Mouse (Mus musculus): ENCODE measurements at regions not wholly inside any gene's neighbourhood (a gene's known extent, or its start where the extent isn't known, plus 50 kb on each side); places are given as distances from the start of the nearest gene placed in this dataset.

GRCm38 (mm10) chr14:58822938-58823337 lies 319.8 kb downstream of the 1700129C05Rik start:
- in situ Hi-C loops (cut with MboI, MseI): no loop called here

GRCm38 (mm10) chr14:58817961-58818504 lies 324.7 kb downstream of the 1700129C05Rik start:
- in situ Hi-C loops (cut with MboI, MseI): no loop called here

GRCm38 (mm10) chr14:58816540-58816876 lies 326.2 kb downstream of the 1700129C05Rik start:
- in situ Hi-C loops (cut with MboI, MseI): no loop called here

GRCm38 (mm10) chr14:58815616-58816539 lies 326.8 kb downstream of the 1700129C05Rik start:
- in situ Hi-C loops (cut with MboI, MseI): no loop called here

- in situ Hi-C loops (cut with MboI, MseI): no loop called here
Observed at GRCm38 (mm10) chr14:58812585-58812984, 330.1 kb downstream of the 1700129C05Rik start.

- in situ Hi-C loops (cut with MboI, MseI): no loop called here
Observed at GRCm38 (mm10) chr14:58801402-58801861, 341.3 kb downstream of the 1700129C05Rik start.

- in situ Hi-C loops (cut with MboI, MseI): no loop called here
Observed at GRCm38 (mm10) chr14:58788190-58788945, 354.3 kb downstream of the 1700129C05Rik start.

GRCm38 (mm10) chr14:58787618-58788017 lies 355.1 kb downstream of the 1700129C05Rik start:
- in situ Hi-C loops (cut with MboI, MseI): no loop called here

- in situ Hi-C loops (cut with MboI, MseI): no loop called here
Observed at GRCm38 (mm10) chr14:58786791-58787491, 355.8 kb downstream of the 1700129C05Rik start.

GRCm38 (mm10) chr14:58783201-58783600 lies 359.5 kb downstream of the 1700129C05Rik start:
- in situ Hi-C loops (cut with MboI, MseI): no loop called here

GRCm38 (mm10) chr14:58780306-58780705 lies 362.4 kb downstream of the 1700129C05Rik start:
- in situ Hi-C loops (cut with MboI, MseI): no loop called here

GRCm38 (mm10) chr14:58778675-58779074 lies 364.0 kb downstream of the 1700129C05Rik start:
- in situ Hi-C loops (cut with MboI, MseI): no loop called here

- in situ Hi-C loops (cut with MboI, MseI): no loop called here
Observed at GRCm38 (mm10) chr14:58761291-58761690, 381.4 kb downstream of the 1700129C05Rik start.

GRCm38 (mm10) chr14:58759759-58760158 lies 382.9 kb downstream of the 1700129C05Rik start:
- in situ Hi-C loops (cut with MboI, MseI): no loop called here

- in situ Hi-C loops (cut with MboI, MseI): no loop called here
Observed at GRCm38 (mm10) chr14:58753781-58754180, 388.9 kb downstream of the 1700129C05Rik start.

GRCm38 (mm10) chr14:58753136-58753535 lies 389.6 kb downstream of the 1700129C05Rik start:
- in situ Hi-C loops (cut with MboI, MseI): no loop called here

GRCm38 (mm10) chr14:58726418-58726817 lies 416.3 kb downstream of the 1700129C05Rik start:
- in situ Hi-C loops (cut with MboI, MseI): no loop called here

- in situ Hi-C loops (cut with MboI, MseI): no loop called here
Observed at GRCm38 (mm10) chr14:58714856-58715255, 427.8 kb downstream of the 1700129C05Rik start.

- in situ Hi-C loops (cut with MboI, MseI): loop anchor here in 1 of 2 experiments (10.0 kb wide), 1 partner anchor 675 kb away; no protein-coding TSS in a partner anchor
Observed at GRCm38 (mm10) chr14:58709861-58710260, 432.8 kb downstream of the 1700129C05Rik start.

- in situ Hi-C loops (cut with MboI, MseI): loop anchor here in 1 of 2 experiments (10.0 kb wide), 1 partner anchor 674 kb away; no protein-coding TSS in a partner anchor
Observed at GRCm38 (mm10) chr14:58709281-58709680, 433.4 kb downstream of the 1700129C05Rik start.

- in situ Hi-C loops (cut with MboI, MseI): loop anchor here in 1 of 2 experiments (10.0 kb wide), 1 partner anchor 667 kb away; no protein-coding TSS in a partner anchor
Observed at GRCm38 (mm10) chr14:58701765-58702164, 440.9 kb downstream of the 1700129C05Rik start.

All from T-helper 17 cell (primary cell).